Mouse (Mus musculus) kidney, postnatal 36 days (tissue): ENCODE results near the gene Gpld1.
A peak's percentile ranks its signal among the peaks of the same experiment; 100 is the strongest.
"Not testable (repeated sequence)": the region's sequence is repeated elsewhere in the genome, so short reads cannot be mapped to it uniquely, and the experiment has no call there.

ENCODE experiments used
- DNase-seq, 2 experiments: peaks; one replicate each; pipeline ENCODE4 v3.0.0; 2021 to 2022; ENCODE audit warnings: mixed read lengths in 2 of 2

The Gpld1 gene

DNA sequence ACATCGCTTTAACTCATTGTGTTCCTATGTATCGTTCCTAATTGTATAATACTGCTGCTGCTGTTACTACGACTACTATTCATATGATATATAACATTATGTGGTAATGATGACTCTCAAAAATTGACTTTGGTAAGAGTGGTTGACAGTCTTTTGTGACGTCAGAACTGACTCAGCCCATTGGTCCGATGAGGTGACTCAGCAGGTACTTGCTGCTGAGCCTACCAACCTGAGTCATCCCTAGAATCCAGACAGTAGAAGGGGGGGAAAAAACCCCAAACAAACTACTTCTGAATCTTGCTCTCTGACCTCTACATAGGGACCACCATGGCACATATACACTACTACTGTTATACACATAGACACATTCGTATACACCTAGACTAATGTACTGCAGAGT is 5.9 kb downstream of the Gpld1 start:
- no peak for DNase-seq

DNA sequence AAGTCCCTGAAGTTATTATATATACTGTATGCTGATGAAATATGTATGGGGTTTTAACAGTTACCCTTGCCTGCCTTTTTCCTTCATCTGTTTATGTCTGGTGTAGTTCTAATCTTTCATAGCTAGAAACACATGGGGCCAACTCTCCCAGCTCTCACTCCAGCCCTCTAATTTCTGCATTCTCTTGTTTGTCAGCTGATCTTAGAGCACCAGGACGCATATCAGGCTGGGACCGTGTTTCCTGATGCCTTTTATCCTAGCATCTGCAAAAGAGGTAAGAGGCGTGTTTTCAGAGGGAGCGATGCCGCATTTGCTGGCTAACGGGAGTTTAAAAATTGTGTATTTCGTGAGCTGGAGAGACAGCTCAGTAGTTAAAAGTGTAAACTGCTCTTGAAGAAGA is 9.7 kb downstream of the Gpld1 start:
- no peak for DNase-seq

DNA sequence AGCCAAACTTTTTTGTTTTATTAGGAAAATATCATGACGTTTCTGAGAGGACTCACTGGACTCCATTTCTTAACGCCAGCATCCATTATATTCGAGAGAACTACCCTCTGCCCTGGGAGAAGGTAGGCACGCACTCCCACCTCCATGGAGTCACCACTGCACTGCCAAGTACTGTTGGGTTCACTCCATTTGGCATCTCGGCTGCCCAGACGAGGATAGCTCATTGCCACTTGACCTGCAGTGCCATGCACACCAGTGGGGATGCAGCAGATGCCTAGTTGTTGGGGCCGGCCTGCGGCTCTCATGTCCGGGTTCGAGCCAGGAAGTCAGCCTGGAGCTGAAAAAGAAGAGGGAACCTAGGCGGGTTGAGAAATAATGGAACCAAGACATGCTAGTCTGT is 12.1 kb downstream of the Gpld1 start:
- DNase-seq: no peak

DNA sequence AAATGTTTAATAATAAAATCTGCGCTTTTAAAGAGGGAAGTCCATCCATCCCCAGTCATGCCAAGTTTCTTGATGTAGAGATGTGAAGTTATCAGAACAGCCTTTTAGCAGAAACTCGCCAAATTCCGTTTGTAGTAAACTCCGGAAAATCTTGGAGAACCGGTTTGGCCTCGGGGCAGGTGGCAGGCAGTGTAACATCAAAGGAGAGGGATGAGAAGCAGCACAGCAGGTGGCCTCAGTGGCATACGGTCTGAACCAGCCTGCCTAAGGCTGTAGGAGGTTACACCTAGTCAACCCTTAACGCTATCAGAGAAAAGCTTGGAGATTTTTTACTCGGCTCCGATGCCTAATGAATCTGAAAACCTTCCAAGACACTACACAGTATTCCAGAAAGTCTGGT is 12.5 kb downstream of the Gpld1 start:
- no peak for DNase-seq

DNA sequence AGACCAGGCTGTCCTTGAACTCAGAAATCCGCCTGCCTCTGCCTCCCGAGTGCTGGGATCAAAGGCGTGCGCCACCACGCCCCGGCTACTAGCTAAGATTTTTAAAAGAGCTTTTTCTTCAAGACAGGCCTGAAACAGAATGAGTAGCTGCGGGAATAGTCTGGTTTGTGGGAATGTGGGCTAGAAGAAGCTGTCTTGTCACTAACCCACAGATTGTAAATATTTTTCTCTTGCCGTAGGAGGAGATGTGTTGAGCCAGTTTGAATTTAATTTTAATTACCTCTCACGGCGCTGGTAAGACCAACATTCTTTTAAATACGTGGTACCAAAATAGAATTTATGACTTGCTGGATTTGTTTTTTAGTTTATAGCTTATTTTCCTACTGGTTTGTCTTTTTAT is 15.7 kb downstream of the Gpld1 start:
- no peak for DNase-seq

DNA sequence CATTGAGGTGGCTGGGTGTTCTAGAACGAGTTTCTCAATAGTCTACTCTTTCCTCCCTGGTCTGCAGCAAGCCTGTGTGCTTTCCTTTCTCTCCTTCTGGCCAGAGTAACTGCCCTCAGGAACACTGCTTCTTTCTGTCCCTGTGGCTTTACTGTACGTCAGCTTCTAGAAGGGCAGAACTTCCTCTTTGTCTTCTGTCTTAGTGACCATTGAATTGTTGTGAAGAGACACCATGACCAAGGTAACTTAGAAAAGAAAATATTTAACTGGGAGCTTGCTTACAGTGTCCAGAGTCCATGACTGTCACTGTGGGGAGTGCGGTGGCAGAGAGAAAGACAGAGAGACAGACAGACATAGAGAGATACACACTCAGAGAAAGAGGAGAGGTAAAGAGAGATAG is 17.1 kb downstream of the Gpld1 start:
- peak in 1 of 2 experiments; percentile 31 for DNase-seq

DNA sequence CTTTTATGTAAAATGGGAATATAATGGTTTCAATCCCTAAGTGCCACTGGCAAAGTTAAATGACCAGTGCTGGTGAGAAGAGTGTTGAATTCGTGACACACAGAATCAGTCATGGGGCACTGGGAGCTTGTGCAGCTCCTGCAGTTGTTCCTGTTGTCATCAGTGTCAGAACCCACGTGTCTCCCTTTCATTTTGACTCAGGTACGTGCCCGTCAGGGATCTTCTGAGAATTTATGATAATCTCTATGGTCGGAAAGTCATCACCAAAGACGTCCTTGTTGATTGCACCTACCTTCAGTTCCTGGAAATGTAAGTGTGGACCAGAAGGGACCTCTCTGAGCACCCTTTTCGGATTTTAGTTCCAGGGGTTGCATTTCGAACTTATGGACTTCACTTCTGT is 19.2 kb downstream of the Gpld1 start:
- DNase-seq: no peak

DNA sequence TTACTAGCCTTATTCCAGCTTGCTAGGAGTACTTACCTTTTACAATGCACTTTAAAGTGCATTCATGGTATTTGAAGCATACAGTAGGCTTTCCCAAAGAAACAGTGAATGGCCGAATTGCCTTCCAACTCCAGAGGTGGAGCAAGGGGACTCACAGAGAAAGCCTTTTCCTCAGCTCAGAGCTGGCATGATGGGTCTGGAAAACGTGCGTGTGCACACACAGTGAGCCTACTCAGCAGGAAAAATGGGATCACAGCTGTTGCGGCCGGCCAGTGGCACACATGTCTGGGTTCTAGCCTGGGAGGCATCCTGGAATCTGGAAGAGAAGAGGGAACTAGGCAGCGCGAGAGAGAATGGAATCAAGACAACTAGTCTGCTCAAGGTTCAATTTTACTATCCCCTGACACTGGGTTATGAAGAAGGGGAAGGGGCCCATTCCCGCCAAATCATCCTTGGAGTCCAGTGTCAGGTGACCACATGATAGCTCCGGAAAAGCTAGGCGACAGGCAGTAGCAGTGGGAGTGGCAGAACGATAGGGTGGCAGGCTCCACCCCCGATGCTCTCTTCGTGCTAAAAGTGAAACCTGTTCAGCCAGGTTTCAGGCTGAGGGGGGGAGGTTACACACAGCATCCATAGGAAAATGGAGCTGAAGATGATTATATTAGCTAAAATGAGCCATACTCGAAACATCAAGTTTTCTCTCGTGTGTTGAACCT is 22.3 kb downstream of the Gpld1 start:
- DNase-seq: peak in 1 of 2 experiments; percentile 18

DNA sequence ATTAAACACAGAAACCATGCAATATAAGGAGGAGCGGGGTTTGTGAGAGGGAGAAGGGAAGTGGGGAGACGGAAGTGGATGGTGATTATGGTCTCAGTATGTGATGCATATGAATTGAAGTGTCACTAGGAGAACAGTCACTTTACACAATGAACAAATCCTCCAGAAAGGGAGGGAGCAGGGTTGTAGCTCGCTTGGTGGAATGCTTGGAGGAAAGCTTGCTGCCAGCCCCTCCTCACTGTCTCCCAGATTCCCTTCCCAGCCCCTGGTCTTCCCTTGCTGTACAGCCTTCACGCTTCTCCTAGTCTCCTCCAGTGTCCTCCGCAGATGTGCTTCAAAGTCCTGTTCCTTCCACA is 22.9 kb downstream of the Gpld1 start:
- DNase-seq: no peak

DNA sequence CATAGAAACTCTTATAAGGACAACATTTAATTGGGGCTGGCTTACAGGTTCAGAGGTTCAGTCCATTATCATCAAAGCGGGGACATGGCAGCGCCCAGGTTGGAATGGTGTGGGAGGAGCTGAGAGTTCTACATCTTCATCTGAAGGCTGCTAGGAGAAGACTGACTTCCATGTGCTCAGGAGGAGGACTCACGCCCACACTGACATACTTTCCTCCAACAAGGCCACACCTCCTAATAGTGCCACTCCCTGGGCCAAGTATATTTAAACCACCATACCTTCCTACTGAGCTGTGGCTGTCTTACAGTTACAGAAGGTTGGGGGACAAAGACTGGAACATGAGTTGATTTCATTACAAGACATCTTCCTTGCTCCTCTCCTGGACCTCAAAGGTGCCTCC is 28.8 kb downstream of the Gpld1 start:
- DNase-seq: not testable (repeated sequence)

DNA sequence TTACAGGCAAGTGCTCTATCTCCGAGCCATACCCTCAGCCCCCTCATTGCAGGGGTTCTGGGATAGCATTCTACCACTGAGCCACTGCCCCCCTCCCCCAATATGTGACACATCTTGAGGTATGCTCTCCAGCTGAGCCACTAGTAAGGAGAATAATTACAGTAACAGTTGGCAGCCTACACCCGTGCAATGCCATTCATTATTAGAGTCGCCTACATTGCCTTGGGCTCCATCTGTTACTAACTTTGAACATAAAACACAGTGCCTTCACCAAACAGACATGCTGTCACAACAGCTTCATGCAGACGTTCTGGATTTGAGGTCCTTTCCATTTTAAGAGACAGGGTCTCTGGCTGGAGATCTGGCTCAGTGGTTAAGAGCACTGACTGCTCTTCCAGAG is 33.4 kb downstream of the Gpld1 start:
- no peak for DNase-seq

DNA sequence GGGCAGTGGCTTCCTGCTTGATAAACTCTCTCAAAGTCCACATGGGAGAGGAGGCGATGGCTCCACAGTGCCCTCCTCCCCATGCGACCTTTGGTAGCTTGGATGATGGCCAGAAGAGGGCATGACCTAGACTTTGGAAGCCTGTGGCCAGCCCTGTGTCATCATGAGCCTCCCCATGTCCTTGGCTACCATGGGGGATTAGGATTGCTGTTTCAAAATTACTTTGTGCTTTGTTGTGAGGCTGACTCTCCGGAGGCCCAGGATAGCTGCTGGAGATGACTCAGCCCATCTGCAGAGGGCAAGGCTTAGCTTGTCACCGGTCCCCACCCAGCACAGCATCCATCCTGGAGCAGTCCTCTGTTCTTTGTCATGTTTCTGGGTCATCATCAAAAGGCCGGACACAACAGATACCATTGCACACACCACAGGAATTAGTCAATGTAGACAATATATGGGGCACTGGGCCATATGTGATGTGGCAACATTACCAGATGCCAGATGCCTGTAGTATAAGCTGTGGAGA is 34.9 kb downstream of the Gpld1 start:
- DNase-seq: peak; percentile 84 to 86

DNA sequence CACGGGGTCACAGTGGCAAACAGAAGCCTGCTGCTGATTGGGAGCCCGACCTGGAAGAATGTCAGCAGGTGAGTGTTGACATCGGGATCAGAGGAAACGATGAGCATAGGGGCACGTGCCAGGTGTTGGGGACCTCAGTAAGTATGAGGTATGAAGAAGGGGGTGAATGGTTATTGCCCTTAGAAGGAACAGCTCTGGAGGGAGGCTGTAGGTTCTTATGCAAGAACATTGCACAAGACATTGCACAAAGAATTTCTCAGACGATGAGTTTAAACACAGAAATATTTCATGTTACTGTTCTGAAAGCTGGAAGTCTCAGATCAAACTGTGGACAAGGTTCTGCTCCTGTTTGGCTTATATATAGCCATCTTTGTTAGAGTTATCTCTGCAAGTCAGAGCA is 38.1 kb downstream of the Gpld1 start:
- DNase-seq: no peak

DNA sequence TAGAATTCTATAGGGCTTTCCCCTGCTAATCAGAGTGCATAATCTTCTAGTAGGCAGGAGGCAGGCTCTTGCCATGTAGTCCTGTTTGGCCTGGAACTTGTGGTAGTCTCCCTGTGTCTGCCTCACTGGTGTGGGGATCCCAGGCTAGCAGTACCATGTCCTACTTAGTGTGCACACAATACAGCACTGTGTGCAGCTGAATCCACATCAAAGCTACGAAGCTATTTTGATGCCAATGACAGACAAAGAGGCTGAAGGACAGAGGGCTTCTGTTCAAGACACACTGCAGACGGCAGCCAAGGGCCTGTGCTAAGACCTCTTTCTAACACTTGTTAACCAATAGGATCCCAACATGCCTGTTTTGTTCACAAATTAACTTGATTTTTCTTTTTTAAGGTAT is 42.5 kb downstream of the Gpld1 start:
- DNase-seq: no peak

DNA sequence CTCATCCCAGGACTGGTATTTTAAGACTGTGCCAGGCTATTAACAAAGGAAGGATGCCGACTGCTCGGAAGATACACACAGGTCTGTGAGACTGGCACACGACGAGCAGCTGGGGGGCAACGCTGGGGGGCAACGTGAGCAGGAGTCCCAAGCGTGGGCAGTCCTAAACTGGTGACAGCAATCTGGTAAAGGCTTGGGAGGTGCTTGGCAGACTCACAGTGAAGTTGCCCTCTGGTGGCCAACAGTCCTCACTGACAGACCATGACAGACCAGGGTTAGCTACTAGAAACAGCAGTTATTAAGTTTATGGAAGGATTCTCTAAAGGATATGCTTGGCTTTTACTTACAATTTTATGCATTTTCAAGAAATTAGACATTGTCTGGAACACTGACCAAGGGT is 45.4 kb downstream of the Gpld1 start:
- peak; percentile 62 to 85 for DNase-seq

DNA sequence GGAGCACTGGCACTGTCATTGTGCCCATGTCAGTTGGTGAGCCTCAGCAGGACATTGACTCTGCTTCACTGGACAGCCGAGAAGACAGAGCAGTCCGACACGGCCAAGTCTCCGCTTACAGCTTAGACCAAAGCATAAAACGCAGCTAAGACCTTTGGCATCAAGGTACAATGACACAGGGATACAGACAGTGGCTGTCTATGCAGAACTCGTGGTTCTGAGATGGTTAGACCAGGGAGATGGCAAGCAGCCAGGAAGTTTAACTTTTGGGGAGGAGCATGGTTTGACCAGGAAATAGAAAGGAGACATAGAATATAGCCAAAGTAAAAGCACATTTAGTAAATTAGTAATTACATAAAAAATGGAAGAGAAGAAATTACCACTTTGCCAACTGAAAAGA is 46.1 kb downstream of the Gpld1 start:
- DNase-seq: peak; percentile 41 to 55

DNA sequence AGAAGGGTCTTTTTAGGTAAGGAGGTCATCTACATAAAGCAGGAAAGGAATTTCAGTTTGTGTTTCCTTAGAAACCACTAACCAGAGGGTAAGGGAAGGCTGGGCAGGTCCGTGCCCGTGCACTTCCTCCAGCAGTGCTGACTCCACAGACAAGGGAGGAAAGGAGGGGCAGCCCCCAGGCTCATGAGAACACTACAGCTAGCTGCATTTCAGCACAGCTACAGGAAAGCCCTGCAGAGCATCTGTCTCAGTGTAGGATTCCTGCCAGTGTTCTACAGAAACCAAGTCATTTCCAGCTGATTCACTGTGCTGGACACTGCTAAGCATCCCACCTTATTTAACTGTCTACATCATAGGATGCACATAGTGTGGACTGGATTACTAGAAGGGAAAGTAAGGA is 50.2 kb downstream of the Gpld1 start:
- DNase-seq: no peak

DNA sequence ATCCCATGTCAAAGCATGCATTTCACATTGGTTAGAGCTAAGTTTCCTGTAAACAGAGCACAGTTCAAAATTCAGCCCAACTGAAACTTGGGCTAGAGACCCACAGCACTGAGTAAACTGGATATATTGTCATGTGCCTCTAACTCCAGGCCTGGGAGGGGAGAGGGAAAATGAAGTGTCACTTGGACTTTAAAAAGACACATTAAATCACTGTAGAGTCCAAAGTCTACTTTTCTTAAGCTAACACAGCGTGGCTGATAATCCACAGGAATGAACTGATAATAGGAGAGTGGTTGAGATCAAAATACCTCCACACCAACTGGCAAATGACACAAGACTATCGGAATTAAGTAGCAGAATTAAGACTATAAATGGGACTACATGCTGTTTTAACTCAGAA is 56.6 kb downstream of the Gpld1 start:
- DNase-seq: no peak

DNA sequence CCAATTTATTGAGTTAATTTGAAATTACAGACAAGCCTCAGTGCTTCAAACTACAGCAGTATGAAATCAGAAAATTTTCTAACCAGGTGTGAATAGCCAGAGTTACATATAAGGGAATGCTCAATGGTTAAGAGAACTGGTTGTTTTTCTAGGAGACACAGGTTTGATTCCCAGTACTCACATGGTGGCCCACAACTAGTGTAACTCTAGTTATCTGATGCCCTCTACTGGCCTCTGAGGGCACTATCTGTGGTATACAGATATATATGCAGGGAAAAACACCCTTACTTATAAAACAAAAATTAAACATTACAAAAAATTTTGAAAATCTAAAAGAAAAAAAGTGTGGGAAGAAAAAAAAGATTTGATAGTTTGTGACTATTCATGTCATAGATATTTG is 60.0 kb downstream of the Gpld1 start:
- DNase-seq: no peak

DNA sequence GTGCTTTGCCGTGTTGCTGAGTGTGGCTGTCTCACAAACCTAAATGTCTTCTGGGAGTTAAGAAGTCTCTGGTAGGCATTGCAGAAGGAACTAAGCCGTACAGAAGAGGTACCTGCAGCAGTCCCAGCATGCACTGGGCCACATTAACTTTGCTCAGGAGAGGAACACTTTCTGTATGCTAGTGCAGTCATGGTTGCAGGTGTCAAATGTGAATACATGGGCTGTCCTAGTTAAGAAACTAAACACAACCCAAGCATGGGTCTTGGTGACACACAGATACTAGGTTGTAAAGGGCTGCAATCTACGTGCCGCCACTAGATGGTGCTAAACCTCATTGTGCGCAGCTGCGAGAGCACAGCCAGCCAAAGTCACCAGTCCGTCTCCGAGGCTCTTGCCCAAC is 64.2 kb downstream of the Gpld1 start:
- DNase-seq: peak; percentile 52 to 80

DNA sequence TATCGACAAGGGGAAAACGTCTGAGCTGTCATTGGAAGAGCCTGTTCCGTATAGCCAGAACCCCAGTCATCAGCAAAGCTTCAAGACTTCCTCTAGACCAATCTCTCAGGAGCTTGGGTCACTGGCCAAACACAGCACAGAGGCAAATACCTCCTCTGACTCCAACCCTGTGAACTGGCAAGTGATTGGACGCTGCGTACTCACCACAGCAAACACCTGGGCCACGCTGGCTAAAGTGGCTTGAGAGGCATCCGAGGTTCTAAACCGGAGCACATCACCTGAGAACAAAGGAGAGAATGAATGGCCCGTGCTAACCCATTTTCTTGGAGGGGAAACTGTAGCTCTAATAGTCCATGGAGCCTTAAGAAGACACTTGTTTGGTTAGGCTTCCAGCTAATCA is 75.4 kb downstream of the Gpld1 start:
- no peak for DNase-seq

DNA sequence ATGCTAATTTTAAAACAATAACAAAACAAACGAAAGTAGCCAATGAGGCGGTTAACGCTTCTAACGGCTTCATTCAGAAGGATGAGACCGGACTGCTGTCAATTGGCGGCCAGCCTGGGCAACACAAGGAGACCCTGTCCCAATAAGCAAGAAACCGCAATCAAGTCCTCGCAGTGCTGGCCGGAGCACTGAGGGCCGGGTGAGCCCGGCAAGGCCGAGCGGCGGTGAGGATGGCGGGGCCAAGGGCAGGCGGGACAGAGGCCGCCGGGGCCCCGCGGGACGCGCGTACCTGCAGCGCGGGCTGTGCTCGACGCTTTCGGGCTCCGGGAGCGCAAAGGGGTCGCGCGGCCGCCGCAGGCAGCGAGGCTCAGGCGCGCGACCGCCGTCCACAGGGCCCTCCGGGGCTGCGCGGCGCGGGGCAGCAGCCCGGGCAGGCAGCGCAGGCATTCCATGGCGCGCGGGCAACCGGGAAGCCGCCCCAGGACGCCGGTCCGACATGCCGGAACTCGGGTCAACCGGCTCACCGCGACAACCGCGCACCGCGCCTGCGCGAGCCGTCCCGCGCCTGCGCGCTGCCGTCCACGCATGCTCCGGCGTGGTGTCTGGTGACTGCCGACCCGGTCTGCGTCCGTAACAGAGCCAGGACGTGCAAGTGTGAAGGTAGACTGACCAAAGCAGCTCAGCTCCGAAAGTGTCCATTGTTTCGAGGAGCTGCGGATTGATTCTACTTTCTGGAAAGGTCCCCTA is 77.0 kb downstream of the Gpld1 start, which contains the start of gene Mrs2:
Mrs2 (minus strand) TSS at position 587 of the 747 bp plus-strand sequence.
- peak; percentile 91 to 93 for DNase-seq

DNA sequence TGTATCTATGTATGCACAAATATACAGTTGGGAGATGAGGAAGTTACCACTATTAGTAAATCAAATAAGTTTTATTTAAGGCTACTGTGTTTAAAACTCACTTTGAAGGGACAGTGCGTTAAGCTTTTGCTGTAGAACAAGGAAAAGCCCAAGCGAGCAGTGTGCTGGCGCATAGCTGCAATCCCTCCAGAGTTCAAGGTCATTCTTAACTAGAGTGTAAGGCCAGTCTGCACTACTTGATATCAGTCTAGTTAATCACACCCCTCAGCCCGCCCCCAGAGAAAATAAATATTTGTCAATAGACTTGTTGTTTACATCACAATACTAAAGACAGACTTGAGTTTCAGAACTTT is 77.6 kb downstream of the Gpld1 start:
- DNase-seq: peak in 1 of 2 experiments; percentile 21

DNA sequence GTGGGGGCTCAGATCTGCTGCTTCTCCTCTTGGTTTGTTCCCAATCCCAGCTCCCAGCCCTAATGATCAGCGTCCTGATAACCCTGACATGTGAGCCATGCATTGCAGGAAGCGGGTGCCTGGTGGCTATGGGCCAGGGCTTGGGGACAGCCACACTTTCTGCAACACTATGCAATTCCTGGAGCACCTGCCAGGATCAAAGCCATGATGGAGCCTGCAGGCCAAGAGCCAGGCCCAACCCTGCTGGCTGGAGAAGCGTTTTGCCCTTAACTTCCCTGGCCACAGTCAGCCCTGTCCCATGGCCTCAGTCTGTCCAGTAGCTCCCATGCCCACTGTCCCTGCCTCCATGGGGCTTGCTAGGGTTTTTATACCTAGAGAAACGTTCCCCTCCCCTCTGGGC is 79.4 kb downstream of the Gpld1 start:
- DNase-seq: no peak

DNA sequence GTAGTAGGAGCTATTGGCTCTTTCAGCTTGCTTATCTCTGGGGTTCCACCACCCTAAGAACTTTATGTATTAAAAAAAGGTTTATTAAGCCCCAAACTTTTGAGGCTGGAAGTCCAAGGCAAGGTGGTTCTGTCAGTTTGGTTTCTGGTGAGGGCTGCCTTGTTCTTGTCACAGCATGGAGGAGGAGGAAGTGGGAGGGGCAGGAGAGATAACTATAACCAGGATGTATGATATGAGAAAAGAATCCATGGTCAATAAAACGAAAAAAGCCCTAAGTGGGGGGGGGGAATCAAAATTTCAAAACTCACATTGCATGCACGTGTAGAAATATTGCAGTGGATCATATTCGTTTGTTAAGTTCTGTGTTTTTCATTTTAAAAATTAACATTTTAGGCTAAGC is 80.2 kb downstream of the Gpld1 start:
- no peak for DNase-seq
